Mouse (Mus musculus) erythroblast, embryonic 14.5 days (primary cell): Measurements from ENCODE around the gene Mc1r.

Experiments used
- GATA1 ChIP-seq: IDR thresholded peaks from 2 replicates; pipeline ENCODE4 v1.6.1; 2012; ENCODE audit warnings: low read length, inconsistent platforms, mixed read lengths
- TAL1 ChIP-seq: IDR thresholded peaks from 3 replicates; pipeline ENCODE4 v1.6.1; 2012; ENCODE audit warnings: low read length, inconsistent platforms, mixed read lengths

DNA sequence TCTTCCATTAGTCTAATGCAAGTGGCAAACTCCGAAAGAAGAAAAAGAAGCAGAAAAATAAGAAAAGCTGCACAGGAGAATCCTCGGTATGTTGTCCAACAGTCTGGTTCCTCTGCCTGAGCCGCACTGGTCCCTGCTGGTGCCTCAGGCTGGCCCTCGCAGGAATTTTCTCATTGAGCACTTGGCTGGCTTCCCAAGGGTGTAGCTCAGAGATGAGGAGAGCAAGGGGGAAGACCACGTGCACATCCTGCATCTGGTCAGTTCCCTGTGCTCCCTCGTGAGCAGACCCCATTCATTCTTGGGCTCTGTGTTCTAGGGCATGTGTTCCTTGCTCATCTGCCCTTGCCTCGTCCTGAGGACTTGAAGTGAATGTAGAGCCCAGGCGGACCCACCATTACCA is 24.4 kb upstream of the Mc1r start:
- TF ChIP-seq TAL1, result no peak
- no peak for TF ChIP-seq GATA1
